11 mouse cellular contexts compared by ENCODE assay signal in genomic region chr4:136094519-136095219, GRCm38 (mm10). TPM values are rescaled to one million over a fixed set of nuclear protein-coding genes. Genes with fewer than 3 reads are reported as not detected.
DNase-seq lines count a peak whose midpoint lies in the region; ATAC-seq lines count a peak whose summit lies in the region.
"Had no signal": no experiment of that assay in that cellular context is flagged by ENCODE, and none has a peak within 500 bp of the region (broad histone marks: within the 10 kb centered on the region; RNA-seq: fewer than 3 reads in every experiment).

No protein-coding gene starts in this region.

- no peak overlapping the region for H3K4me2 ChIP-seq in hindbrain, embryonic 12.5 days (replicated peaks)
- H3K4me2 ChIP-seq: heart, embryonic 13.5 days; limb, embryonic 13.5 days; neural tube, embryonic 12.5 days had no signal

- 65% methylated on average over 18 of the region's 18 CpGs for WGBS in hindbrain, embryonic 12.5 days

- DNase-seq in heart, postnatal 4 days: peak; percentile 28
- no peak for DNase-seq in heart, adult 18-20 months
- peak; percentile 7 for DNase-seq in cerebellum, adult 8-10 months
- DNase-seq in lung, postnatal 4 days: peak; percentile 33 to 47
- DNase-seq in spleen, postnatal 10 days (ENCODE audit: low spot score in 2 of 2): no peak
- DNase-seq in ovary, postnatal 10 days (ENCODE audit: low spot score): no peak
- DNase-seq in thymus, postnatal 0 days (ENCODE audit: low spot score): no peak

- no peaks in the 10 kb centered on the region for H3K9me3 ChIP-seq in hindbrain, embryonic 12.5 days (replicated peaks)
- H3K9me3 ChIP-seq: neural tube, embryonic 12.5 days had no signal

- H3K9ac ChIP-seq in hindbrain, embryonic 12.5 days: no peak overlapping the region
- H3K9ac ChIP-seq: heart, embryonic 13.5 days; limb, embryonic 13.5 days; neural tube, embryonic 12.5 days had no signal

- peaks cover 5% of the 10 kb centered on the region; the same call in 1 of the 2 replicates for H3K4me1 ChIP-seq in hindbrain, embryonic 12.5 days

- 0 out of 2 replicates have a peak, but pooled peaks have one; percentile 35 for ATAC-seq in hindbrain, embryonic 12.5 days (ENCODE audit: low FRiP score)

- no peak overlapping the region for H3K4me3 ChIP-seq in hindbrain, embryonic 12.5 days
- H3K4me3 ChIP-seq: heart, embryonic 13.5 days; limb, embryonic 13.5 days; neural tube, embryonic 12.5 days had no signal

- no peak overlapping the region for H3K27ac ChIP-seq in hindbrain, embryonic 12.5 days
- H3K27ac ChIP-seq: heart, embryonic 13.5 days; limb, embryonic 13.5 days; neural tube, embryonic 12.5 days had no signal

- no peaks in the 10 kb centered on the region for H3K36me3 ChIP-seq in hindbrain, embryonic 12.5 days
- H3K36me3 ChIP-seq: heart, embryonic 13.5 days; limb, embryonic 13.5 days; neural tube, embryonic 12.5 days had no signal

- H3K27me3 ChIP-seq in hindbrain, embryonic 12.5 days: peaks cover 3% of the 10 kb centered on the region; the same call in 1 of the 2 replicates
- H3K27me3 ChIP-seq: limb, embryonic 13.5 days; neural tube, embryonic 12.5 days had no signal

RNA-seq across cellular contexts. Expression of gene Rpl11, which starts 41.4 kb away (rescaled TPM):
- 100 to 1,000 TPM; 395 to 405 TPM for total RNA-seq in heart, postnatal 4 days (2021)
- total RNA-seq in heart, adult 18-20 months (2021): 100 to 1,000 TPM; 285 to 315 TPM
- polyA plus RNA-seq in hindbrain, embryonic 12.5 days (2016; fragmentation: Nextera tagmentation; extraction: Ambion mirVana): 277 and 292 TPM in 2 replicates
- polyA plus RNA-seq in thymus, postnatal 0 days (2015; fragmentation: Nextera tagmentation; extraction: Ambion mirVana): 717 and 718 TPM in 2 replicates

RNA-seq across cellular contexts. Expression of gene Id3, which starts 48.6 kb away (rescaled TPM):
- total RNA-seq in heart, postnatal 4 days (2021): 10 to 100 TPM; 96.2 to 97.8 TPM
- 10 to 100 TPM; 58.3 to 64.3 TPM for total RNA-seq in heart, adult 18-20 months (2021)
- 372 and 426 TPM in 2 replicates for polyA plus RNA-seq in hindbrain, embryonic 12.5 days (2016; fragmentation: Nextera tagmentation; extraction: Ambion mirVana)
- 262 and 327 TPM in 2 replicates for polyA plus RNA-seq in thymus, postnatal 0 days (2015; fragmentation: Nextera tagmentation; extraction: Ambion mirVana)

Comparison
In these comparisons a context has a peak if more than half of its experiments do, and no peak if none do; other contexts are left out.
1. DNase-seq: peak in heart, postnatal 4 days (single experiment), cerebellum, adult 8-10 months (single experiment) and lung, postnatal 4 days (2 of 2); none in heart, adult 18-20 months (0 of 2), spleen, postnatal 10 days (0 of 2), ovary, postnatal 10 days (single experiment) and thymus, postnatal 0 days (single experiment).